Mouse (Mus musculus) forelimb bud, embryonic 11.5 days (tissue): ENCODE measurements around the gene Aff4.
"Not testable (repeated sequence)": the region's sequence is repeated elsewhere in the genome, so short reads cannot be mapped to it uniquely, and the experiment has no call there.

Experiments used
- DNase-seq: peaks from one replicate; pipeline ENCODE4 v3.0.0-alpha.2; 2012; ENCODE audit warnings: low read depth, low spot score

Gene Aff4

DNA sequence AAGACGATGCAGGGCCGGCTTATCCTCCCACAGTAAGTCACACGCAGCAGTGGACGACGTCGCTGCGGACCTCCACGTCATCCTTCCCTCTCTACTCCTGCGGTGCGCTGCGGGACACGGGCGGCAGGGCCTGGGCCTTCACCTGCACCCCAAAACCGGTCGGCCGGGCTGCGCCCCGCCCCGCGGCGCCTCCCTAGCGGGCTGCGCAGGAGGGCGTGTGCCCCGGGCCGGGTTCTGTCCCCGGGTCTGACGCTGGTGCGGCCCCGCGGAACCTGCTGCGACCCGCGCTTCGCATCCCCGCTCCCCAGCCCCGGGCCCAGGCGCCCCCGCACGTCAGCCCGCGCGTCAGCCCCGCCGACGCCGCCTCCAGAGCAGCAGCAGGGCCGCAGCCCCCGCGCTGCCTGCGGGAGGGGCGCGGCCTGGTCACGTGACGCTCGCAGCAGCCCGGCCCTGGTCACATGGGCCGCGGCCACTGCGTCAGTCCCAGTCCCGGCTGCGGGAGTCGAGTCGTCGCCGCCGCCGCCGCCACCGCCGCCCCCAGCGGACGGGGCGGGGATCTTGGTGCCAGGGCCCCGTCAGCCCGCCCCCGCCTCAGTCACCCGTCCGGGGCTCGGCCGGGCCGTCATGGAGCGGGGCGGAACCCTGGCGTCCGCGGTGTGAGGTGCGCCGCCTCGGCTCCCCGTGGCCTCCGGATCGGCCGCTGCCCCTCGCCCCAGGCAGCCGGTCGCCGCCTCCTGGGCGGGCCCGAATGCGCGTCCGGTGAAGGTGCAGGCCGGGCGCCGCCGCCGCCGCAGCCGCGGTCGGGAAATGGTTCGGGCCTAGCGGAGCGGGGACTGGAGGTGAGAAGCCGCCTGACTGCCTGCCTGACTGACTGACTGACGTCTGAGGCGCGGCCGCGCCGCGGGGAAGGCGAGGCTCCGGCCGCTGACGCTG is at the start of gene Aff4:
Aff4 (plus strand) TSS at position 543 of the 933 bp plus-strand sequence.
- peak; percentile 85 for DNase-seq

DNA sequence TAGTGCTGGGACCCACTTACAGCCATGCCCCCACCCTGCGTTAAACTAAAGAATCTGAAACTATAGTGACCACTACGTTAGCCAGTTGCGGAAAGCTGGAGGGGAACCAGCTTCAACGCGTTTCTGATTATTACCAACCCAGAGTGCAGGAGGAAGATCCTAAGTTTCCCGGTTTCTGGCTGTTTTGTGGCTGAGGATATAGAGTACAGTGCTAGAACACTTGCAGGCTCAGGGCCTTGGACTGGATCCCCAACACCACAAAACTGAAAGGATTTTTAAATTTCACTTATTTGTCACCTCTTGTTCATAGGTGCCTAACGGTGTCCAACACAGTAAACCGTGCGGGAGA is 49.5 kb upstream of the Aff4 start:
- DNase-seq = no peak

DNA sequence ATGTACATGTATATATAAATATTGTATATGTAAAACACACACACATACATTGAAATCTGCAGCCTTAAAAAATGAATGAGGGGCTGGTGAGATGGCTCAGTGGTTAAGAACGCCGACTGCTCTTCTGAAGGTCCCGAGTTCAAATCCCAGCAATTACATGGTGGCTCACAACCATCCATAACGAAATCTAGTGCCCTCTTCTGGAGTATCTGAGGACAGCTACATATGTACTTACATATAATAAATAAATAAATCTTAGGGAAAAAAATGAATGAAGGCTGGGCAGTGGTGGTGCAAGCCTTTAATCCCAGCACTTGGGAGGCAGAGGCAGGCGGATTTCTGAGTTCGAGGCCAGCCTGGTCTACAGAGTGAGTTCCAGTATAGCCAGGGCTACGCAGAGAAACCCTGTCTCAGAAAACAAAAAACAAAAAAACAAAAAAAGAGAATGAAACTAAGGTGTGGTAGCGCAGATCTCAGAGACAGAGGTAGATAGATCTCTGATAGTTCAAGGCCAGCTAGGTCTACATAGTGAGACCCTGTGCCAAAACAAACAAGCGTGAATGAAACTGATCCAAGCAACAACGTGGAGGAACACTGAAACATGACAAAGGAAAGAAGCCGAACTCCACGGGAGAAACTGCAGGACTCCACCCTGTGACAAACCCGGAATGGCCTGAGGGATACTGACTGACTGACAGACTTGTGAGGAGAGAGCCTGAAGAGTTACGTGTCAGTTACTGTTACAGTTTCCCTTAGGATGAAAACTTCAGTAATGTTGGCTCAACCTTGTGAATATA is 46.4 kb upstream of the Aff4 start:
- no peak for DNase-seq

DNA sequence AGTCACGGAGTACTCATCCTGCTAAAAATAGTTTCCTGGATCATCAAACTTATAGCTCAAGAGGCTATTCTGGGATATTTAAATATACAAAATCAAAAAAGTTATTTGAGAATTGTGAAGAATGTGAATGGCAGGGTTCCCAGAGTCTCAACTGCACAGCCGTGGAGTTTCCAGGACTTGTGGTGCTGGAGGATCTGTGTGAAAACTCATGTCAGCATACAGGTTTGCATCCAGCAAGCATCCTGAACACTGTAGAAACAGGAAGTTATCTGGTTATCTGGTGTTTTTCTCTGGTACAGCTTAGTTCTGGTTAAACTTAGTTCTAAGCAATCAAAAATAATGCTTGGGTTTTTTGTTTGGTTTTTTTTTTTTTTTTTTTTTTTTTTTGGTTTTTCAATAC is 43.7 kb upstream of the Aff4 start:
- DNase-seq = no peak

DNA sequence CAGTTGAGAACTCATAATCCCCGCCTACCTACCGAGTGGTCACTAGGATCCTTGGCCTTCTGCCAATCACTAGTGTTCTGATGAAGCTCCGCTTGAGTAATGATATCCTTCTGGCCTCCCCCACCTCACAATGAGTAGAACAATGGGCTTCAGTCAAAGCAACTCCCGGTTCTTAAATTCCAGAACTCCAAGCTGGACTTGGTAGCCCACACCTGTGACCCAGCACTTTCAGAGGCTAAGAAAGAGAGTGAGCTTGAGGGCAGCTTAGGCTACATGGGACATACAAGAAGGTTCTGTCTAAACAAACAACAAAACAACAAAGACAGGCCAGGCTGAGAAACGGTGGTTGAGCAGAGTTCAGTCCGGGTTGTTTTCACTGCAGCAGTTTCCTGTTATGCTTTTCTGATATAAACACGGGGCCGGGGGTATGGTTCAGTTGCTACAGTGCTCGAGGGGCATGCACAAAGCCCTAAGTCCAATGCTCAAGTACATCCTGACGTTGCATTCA is 43.0 kb upstream of the Aff4 start:
- DNase-seq = no peak

DNA sequence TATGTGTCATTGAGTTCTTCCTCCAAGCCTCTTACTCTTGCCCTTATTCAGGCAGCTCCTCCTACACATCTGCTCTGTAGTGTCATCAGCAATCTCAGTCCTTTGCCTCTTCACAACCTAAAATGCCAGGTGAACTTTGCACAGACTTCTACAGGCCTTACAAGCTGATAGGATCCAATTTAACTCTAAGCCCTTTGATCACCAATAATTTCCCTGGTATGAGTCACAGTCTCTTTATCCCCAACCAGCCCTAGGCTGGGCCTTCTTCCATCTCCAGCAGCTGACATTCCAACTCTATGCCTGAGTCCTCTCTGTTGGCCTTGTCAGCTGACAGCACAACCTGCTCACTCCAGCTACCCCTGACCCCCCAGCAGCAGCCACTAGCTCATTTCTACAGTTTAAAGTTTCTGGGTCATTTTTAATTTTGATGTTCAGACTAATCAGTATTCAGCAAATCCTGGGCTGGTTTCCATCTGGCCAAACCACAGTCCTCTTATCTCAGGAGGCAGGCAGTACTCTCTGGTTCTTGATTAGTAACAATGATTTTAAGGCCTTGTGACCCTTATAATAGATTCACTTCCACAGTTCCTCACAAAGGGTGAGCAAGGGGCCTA is 42.3 kb upstream of the Aff4 start:
- no peak for DNase-seq

DNA sequence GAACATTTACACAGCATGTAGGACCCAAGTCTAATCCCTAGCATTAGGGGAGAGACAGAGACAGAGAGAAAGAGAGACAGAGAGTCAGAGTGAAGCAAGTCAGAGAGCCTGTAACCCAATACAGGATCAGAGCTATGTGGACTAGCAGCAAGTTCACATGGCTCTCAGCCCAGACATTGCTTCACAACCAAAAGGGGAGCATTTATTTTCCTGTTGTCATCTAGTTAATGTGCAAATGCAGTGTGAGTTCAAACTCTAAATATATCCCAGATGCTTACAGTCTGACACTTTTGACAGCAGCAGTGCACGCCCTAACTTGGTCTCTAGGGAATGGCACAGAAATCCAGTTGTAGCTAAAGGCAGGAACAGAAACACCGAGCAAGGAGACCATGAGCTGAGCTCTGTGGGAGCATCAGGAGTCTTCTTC is 41.7 kb upstream of the Aff4 start:
- DNase-seq = no peak

DNA sequence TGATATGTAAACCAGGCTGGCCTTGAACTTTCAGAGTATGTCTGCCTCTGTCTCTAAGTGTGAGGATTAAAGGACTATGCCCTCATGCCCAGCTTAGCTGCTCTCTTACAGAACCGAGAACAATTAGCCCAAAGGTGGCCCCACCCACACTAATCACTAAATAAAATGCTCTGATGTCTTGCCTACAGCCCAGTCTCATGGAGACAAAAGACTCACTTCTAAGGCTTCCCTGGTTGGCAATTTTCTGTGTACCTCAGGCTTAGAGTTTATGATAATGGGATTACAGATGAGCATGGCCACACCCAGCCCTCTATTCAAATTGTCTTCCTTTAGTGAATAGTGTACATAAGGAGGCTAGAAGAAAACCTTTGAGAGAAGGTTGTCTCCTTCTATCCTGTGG is 39.2 kb upstream of the Aff4 start:
- no peak for DNase-seq

DNA sequence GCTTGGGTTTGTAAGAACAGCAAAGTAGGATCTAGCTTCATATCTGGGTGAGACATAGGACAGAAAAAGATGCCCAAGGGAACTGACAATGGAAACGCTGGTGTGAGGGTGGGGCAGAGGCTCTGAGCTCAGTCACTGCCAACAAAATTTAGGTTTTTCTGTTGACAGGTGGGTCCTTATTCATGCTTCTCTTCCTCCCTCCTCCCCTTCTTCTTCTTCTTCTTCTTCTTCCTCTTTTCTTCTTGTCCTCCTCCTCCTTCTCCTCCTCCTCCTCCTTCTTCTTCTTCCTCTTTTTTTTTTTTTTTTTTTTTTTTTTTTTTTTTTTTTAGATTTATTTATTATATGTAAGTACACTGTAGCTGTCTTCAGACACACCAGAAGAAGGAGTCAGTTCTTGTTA is 37.8 kb upstream of the Aff4 start:
- not testable (repeated sequence) for DNase-seq

DNA sequence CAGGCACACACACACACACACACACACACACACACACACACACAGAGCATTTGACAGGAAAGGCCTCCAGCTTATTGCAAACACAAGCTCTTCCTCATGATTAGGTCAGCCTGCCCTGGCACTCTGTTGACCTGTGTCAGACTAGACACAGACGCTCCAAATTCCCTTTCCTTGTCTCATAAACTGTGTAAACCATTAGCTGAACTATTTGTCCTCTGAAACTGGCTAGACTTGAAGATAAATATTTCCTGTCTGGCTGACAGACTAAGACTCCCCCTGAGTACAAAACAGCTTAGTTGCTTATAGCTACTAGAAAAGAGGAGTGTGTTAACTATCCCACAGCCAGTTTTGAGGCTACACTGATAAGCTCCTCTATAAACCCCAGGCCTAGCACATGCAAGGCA is 35.9 kb upstream of the Aff4 start:
- DNase-seq = no peak

DNA sequence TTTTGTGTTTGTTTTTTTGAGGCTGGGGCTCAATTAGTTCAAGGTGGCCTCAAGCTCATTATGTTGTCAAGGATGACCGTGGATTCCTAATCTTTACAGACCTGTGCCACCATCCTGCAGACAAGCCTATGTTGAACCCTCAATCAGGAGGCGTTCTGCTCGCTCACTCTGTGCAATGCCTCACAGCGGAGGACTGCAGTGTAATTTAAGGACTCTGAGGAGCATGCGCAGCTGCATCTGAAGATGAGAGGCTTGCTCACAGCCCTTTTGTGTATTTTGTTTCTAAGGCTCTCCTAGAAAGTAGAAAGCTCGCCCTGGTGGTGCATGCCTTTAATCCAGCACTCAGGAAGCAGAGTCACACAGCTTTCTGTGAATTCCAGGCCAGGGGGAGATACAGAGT is 33.6 kb upstream of the Aff4 start:
- no peak for DNase-seq

DNA sequence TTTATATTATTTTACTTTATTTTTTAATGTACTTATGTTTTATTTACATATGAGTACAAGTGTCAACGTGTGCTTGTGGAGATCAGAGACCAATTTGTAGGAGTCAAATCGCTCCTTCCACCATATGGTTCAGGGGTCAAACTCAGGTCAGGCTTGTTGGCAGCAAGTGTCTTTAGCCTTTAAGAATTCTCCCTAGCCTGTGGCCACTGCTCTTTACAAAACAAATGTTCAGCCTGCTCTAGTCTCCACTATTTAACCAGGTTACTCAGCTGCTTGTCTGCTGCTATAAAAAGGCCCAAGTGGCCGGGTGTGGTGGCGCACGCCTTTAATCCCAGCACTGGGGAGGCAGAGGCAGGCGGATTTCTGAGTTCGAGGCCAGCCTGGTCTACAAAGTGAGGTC is 32.6 kb upstream of the Aff4 start:
- DNase-seq = no peak

DNA sequence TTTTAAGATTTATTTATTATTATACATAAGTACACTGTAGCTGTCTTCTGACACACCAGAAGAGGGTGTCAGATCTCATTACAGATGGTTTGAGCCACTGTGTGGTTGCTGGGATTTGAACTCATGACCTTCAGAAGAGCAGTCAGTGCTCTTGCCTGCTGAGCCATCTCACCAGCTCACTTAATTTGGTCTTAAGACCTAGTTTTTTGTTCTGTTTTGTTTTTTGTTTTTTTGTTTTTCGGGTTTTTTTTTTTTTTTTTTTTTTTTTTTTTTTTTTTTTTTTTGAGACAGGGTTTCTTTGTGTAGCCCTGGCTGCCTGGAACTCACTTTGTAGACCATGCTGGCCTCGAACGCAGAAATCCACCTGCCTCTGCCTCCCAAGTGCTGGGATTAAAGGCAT is 32.1 kb upstream of the Aff4 start:
- not testable (repeated sequence) for DNase-seq

DNA sequence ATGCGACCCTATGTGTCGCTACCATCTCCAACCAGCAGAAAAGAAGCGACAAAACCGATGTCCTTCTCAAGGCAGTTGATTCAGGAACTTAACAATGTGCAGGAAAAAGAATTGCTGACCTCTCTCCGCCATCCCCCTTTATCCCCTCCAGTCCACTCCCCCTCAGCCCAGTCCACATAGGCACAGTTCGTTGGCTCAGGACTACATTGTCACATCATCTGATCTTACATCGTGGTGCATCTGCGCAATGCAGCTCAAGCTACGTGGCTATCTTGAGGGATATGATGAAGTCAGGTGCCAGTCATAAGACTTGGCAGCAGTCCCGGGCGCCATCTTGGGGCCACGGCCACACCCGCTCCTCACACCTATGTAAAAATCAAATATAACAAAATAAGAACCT is 30.8 kb upstream of the Aff4 start:
- not testable (repeated sequence) for DNase-seq

DNA sequence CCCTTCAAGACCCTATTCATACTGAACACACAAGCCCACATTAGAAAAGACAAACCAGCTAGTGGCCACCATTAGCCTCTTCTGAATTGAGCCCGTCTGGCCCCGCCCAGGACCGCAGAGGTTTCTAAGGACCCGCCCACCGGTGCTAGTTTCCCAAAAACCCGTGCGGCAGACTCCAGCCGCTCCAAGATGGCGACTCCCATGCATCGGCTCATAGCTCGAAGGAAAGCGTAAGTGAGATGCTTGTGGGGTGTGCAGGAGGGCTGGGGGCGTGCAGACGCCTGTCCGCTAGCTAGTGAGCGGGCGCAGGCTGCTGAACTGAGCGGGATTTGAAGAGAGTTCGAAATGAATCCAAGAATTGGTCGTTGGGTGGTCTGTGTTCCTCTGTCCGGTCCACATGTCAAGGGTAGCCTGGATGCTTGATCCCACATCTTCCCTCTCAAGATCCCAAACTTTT is 26.1 kb upstream of the Aff4 start, which contains the start of gene Zcchc10:
Zcchc10 (plus strand) TSS at position 168 of the 457 bp plus-strand sequence.
- DNase-seq = peak; percentile 80

DNA sequence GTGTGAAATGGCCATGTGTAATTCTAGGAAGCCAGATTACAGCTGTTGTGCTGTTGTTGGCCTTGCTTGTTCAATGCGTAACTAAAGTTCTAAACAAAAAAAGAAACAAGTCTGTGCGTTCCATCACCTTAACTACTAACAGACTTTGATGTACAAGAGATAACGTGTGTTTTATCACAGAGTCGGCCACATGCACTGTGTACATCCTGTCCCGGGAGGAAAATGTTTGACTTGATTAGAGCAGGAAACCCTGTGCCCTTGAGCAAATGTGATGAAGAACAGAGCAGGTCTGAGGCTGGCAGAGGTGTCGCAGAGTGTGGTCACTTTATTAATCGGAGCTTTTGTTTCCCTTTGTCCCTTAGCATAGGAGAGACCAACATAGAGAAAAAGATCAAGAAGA is 20.3 kb upstream of the Aff4 start:
- no peak for DNase-seq

DNA sequence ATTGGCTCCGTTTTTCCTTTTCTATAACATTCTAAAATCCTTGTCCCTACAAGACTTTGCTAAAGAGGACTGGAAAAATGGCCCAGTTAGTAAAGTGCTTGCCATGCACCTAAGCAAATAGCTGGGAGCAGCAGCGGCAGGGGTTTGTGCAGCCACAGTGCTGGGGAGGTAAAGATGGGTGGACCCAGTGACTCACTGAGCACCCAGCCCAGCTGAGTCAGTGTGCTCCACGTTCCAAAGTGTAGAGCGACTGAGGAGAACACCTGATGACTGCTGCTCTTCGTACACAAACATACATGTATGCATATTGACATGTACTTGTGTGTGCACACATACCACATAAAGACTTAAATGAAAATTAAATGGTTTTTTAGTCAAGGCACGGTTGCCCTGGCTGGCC is 19.5 kb upstream of the Aff4 start:
- no peak for DNase-seq

DNA sequence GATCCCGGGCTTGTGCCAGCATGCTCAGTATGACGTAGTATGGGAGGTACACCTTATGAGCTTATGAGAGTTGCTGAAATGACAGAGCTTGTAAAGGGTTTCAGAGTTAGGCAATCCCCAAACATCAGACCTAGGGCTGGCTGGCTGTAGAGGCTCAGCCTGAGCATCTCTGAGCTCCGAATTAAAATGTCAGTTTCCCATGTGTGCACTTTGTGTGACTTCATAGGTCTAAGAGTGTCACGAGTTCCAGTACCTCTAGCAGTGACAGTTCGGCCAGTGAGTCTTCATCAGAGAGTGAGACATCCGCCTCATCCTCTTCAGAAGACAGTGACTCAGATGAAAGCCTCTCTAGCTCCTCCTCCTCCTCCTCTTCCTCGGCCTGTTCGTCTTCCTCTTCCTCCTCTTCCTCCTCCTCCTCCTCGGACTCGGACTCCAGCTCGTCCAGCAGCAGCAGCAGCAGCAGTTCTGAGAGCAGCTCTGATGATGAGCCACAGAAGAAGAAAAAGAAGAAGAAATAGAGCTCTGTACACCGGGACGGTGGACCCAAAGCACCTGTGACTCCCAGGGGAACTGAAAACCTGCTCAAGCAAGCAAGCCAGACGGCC is 18.5 kb upstream of the Aff4 start:
- no peak for DNase-seq

DNA sequence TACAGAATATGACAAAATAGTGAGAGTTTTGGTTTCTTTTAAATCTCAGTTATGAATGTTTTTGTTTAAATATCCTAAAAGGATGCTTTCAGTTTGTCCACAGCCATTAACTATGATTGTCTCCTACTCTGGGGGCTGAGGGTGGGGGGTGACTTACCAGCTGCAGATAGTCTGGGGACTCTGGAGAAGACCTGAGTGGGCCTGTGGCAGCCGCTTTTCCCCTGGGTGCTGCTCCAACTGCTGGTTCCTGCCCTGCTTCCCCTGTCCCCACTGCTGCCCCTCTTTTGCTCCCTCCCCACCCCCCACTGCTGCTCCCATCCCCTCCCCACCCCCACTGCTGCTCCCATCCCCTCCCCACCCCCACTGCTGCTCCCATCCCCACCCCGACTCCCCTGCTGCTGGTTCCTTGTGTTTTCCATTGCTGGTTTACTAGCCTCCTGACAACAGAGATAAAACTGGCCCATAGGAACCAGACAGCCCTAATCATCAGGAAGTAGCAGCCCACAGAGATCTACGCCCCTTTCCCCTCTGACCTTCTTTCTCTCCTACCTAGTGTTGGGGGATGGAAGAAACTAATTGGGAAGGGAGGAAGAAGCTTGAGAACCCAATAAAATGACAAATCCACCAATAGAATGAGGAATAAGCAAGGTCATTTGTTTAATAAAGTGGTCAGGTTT is 15.0 kb upstream of the Aff4 start:
- DNase-seq = no peak

DNA sequence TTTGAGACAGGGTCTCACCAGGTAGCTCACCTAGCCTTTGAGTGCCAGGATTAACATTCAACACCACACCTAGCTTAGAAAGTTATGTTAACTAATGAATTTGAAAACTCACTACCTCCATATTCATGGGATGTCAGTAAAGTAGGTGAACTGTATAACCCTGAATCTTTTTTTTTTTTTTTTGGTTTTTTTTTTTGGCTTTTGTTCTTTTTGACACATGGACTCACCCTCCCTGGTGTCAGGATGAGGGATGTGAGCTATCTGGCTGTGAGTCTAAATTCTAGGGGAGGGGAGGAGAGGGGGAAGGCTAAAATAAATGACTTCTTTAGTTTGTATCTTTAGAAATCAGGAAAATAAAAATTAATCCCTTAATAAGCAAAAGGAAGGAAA is 14.5 kb upstream of the Aff4 start:
- no peak for DNase-seq

DNA sequence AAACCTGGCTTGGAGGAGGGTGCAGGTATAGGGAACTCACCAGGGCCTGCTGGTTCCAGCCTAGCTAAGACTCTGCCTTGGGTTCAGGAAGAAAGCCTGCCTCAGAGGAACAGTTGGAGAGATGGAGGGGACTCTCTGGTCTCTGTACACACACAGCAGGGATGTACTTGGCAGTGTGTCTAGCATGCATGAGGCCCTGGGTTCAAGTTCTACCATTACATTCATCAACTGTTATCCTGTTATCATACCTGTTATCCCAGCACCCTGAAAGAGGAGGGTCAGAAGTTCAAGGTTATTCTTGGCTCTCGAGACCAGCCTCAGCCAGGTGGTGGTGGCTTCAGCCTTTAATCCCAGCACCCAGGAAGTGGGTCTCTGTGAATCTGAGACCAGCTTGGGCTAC is 13.7 kb upstream of the Aff4 start:
- DNase-seq = no peak
